Mouse (Mus musculus): ENCODE measurements around the gene Cdt1. TPM values are rescaled to one million over a fixed set of nuclear protein-coding genes. Genes with fewer than 3 reads are reported as not detected.

Gene Cdt1
- polyA plus RNA-seq, 1 experiment: 50.4 TPM

DNA sequence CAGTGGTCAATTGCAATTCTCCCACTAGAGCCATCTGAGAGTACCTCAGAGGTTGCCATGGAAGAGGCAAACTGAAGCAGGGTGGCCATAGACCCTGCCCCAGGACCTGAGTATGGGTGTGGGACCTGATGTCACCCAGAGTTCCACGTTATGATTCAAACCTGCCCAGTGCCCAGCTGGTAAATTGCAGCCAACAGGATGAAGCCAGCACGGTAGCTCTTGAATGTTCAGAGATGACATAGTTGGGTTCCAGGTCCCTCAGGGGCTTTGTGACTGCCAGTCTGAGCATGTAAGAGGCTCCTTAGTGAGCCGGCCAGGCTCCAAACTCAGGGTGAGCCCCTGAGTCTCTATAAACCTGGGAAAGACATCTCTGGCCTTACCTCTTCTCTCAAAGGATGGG lies 41.7 kb upstream of the Cdt1 start:
- 85% methylated on average over 3 of the region's 3 CpGs for WGBS
- no peak overlapping the region for H3K27ac ChIP-seq (ENCODE audit: insufficient read depth, low read length)
- no peaks in the 10 kb centered on the region for H3K36me3 ChIP-seq (ENCODE audit: control insufficient read depth, insufficient read depth, low read length)

DNA sequence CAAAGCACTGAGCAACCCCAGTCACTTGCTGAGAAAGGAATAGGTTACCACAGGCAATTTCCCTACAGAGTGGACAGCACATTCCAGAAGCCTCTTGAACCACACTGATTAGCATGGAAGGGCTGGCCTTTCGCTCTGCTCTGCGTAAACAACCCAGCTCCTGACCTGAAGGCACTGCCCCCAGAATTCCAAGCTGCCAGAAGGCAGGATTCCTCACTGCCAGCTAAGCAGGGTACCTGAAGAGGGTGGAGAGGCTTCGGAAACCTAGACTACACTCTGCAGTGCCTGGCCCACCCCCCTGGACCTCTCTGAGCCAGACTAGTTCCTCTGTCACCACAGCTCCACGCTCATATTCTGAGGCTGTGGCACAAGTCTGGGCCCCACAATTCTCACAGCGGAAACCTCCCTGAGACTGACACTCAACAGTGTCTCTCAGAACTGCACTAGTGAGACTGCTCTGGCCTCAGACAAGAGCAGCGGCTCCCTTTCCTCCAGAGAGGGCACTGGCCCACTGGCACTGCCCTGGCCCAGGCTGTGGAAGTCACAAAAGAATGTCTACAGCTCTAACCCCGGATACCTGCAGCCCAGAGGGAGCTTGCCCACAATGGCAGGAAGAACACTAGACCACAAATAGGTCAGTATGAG lies 41.2 kb upstream of the Cdt1 start:
- WGBS: 56% methylated on average over 7 of the region's 7 CpGs
- no peak overlapping the region for H3K4me3 ChIP-seq (ENCODE audit: extremely low read depth, insufficient read depth, insufficient read length)
- TF ChIP-seq CTCF (IDR thresholded peaks at IDR 0.05; ENCODE audit: extremely low read depth, insufficient read depth, insufficient read length, insufficient replicate concordance) (no peak), POLR2A (IDR thresholded peaks at IDR 0.05; ENCODE audit: low read depth, low read length) (no peak)
- H3K4me1 ChIP-seq (ENCODE audit: control insufficient read depth, insufficient read depth, insufficient read length): peaks cover 4% of the 10 kb centered on the region; the same call in 1 of the 2 replicates
- DNase-seq (ENCODE audit: low read depth in 1 of 2, low spot score in 2 of 2): no peak
- H3K27ac ChIP-seq (ENCODE audit: insufficient read depth, low read length): no peak overlapping the region; the same call in 1 of the 2 replicates
- H3K36me3 ChIP-seq (ENCODE audit: control insufficient read depth, insufficient read depth, low read length): no peaks in the 10 kb centered on the region
- H3K27me3 ChIP-seq (ENCODE audit: control insufficient read depth, insufficient read depth, low read length): no peaks in the 10 kb centered on the region

More for the DNA sequence above, 41.7 kb upstream of the Cdt1 start:
- TF ChIP-seq CTCF (IDR thresholded peaks at IDR 0.05; ENCODE audit: extremely low read depth, insufficient read depth, insufficient read length, insufficient replicate concordance): no peak
- no peak for TF ChIP-seq POLR2A (IDR thresholded peaks at IDR 0.05; ENCODE audit: low read depth, low read length)
- Histone ChIP-seq H3K27me3 (ENCODE audit: control insufficient read depth, insufficient read depth, low read length) (no peaks in the 10 kb centered on the region), H3K4me3 (ENCODE audit: extremely low read depth, insufficient read depth, insufficient read length) (no peak overlapping the region), H3K4me1 (ENCODE audit: control insufficient read depth, insufficient read depth, insufficient read length) (peaks cover 4% of the 10 kb centered on the region; the same call in 1 of the 2 replicates)
- no peak for DNase-seq (ENCODE audit: low read depth in 1 of 2, low spot score in 2 of 2)

DNA sequence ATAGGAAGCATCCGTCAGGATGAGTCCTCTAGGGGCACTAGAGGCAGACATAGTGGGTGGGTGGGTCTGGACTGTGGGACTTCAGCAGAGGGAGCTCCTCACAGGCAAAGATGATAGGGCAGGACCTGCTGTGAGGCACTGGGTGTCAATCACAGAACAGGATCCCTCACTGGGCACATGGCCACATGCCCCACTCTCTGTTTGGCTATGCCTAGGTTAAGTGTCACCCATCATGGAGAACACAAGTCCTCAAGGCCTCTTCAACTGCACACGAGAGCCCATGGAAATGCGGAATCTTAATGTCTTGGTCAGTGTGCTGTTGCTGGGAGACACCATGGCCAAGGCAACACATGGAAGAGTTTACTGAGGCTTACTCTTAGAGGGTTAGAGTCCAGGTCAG lies 39.9 kb upstream of the Cdt1 start:
- DNase-seq (ENCODE audit: low read depth in 1 of 2, low spot score in 2 of 2): no peak
- no peaks in the 10 kb centered on the region for H3K27me3 ChIP-seq (ENCODE audit: control insufficient read depth, insufficient read depth, low read length)
- H3K36me3 ChIP-seq (ENCODE audit: control insufficient read depth, insufficient read depth, low read length): no peaks in the 10 kb centered on the region
- 92% methylated on average over 3 of the region's 3 CpGs for WGBS
- H3K27ac ChIP-seq (ENCODE audit: insufficient read depth, low read length): no peak overlapping the region
- no peak for TF ChIP-seq CTCF (IDR thresholded peaks at IDR 0.05; ENCODE audit: extremely low read depth, insufficient read depth, insufficient read length, insufficient replicate concordance)
- TF ChIP-seq POLR2A (IDR thresholded peaks at IDR 0.05; ENCODE audit: low read depth, low read length): no peak
- H3K4me3 ChIP-seq (ENCODE audit: extremely low read depth, insufficient read depth, insufficient read length): no peak overlapping the region
- peaks cover 4% of the 10 kb centered on the region; the same call in 1 of the 2 replicates for H3K4me1 ChIP-seq (ENCODE audit: control insufficient read depth, insufficient read depth, insufficient read length)

DNA sequence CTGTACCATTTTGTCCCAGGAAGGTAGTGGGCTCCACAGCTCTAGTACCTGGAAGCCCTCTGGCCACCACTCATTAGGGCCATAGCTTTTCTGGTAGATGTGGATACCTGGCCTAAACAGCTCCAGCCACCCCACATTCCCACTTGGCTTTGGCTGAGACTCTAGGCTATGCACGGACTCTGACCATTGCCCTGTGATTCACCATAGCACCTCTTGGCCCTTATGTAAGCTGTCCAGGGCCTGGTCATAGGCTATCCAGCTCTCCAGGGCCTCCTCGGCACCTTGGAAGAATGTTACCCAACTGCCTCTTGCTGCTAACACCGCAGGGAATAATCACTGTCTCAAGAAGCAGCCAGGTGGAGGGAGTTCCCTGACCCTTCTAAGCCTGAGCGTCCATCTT lies 38.7 kb upstream of the Cdt1 start:
- Histone ChIP-seq H3K36me3 (ENCODE audit: control insufficient read depth, insufficient read depth, low read length) (no peaks in the 10 kb centered on the region), H3K27me3 (ENCODE audit: control insufficient read depth, insufficient read depth, low read length) (no peaks in the 10 kb centered on the region), H3K27ac (ENCODE audit: insufficient read depth, low read length) (no peak overlapping the region), H3K4me3 (ENCODE audit: extremely low read depth, insufficient read depth, insufficient read length) (no peak overlapping the region), H3K4me1 (ENCODE audit: control insufficient read depth, insufficient read depth, insufficient read length) (peaks cover 4% of the 10 kb centered on the region; the same call in 1 of the 2 replicates)
- no peak for TF ChIP-seq POLR2A (IDR thresholded peaks at IDR 0.05; ENCODE audit: low read depth, low read length)
- TF ChIP-seq CTCF (IDR thresholded peaks at IDR 0.05; ENCODE audit: extremely low read depth, insufficient read depth, insufficient read length, insufficient replicate concordance): no peak
- WGBS: 95% methylated on average over 4 of the region's 4 CpGs
- DNase-seq (ENCODE audit: low read depth in 1 of 2, low spot score in 2 of 2): no peak

DNA sequence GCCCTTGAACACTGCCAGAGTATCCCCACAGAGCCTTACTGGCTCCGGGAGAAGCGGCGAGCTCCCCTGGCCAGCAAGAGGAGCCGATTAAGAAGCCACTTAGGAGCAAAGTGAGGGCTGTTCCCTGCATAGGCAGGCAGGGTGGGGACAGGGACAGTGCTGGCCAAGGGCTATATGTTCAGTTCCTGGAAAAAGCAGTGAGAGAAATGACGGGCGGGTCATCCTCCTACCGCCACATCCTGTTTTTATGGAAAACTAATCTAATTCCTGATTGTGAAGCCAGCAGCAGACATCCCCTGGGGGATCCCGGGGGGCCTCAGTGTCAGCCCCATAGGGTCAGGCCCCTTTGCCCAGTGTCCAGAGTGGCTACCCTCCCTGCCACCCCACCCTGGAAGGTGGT lies 36.5 kb upstream of the Cdt1 start:
- DNase-seq (ENCODE audit: low read depth in 1 of 2, low spot score in 2 of 2): no peak
- WGBS: 88% methylated on average over 8 of the region's 8 CpGs
- no peaks in the 10 kb centered on the region for H3K36me3 ChIP-seq (ENCODE audit: control insufficient read depth, insufficient read depth, low read length)
- peaks cover 4% of the 10 kb centered on the region; the same call in 1 of the 2 replicates for H3K4me1 ChIP-seq (ENCODE audit: control insufficient read depth, insufficient read depth, insufficient read length)
- no peak overlapping the region for H3K27ac ChIP-seq (ENCODE audit: insufficient read depth, low read length)
- TF ChIP-seq CTCF (IDR thresholded peaks at IDR 0.05; ENCODE audit: extremely low read depth, insufficient read depth, insufficient read length, insufficient replicate concordance): no peak
- TF ChIP-seq POLR2A (IDR thresholded peaks at IDR 0.05; ENCODE audit: low read depth, low read length): no peak
- H3K4me3 ChIP-seq (ENCODE audit: extremely low read depth, insufficient read depth, insufficient read length): no peak overlapping the region
- H3K27me3 ChIP-seq (ENCODE audit: control insufficient read depth, insufficient read depth, low read length): no peaks in the 10 kb centered on the region

DNA sequence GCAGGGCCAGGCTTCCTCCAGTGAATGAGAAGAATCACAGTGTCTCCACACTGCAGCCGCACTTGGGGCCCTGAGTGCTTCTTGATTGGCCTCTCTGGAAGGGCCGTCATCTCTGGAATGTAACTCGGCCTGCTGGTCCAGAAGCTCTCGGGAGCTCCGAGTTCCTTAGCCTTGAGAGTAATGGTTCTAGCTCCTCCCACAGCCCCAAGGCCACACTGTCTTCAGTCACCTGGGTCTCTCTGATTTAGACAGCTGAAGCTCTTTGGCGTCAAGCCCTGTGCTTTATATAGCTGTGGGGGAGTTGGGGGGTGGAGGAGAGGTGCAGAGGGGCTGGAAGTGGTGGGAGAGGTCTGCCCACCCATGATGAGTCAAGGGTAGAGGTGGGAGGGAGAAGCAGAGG lies 30.8 kb upstream of the Cdt1 start:
- 76% methylated on average over 6 of the region's 6 CpGs for WGBS
- TF ChIP-seq CTCF (IDR thresholded peaks at IDR 0.05; ENCODE audit: extremely low read depth, insufficient read depth, insufficient read length, insufficient replicate concordance): no peak
- no peaks in the 10 kb centered on the region; the same call in 1 of the 2 replicates for H3K4me1 ChIP-seq (ENCODE audit: control insufficient read depth, insufficient read depth, insufficient read length)
- DNase-seq (ENCODE audit: low read depth in 1 of 2, low spot score in 2 of 2): no peak
- no peaks in the 10 kb centered on the region for H3K36me3 ChIP-seq (ENCODE audit: control insufficient read depth, insufficient read depth, low read length)
- H3K27me3 ChIP-seq (ENCODE audit: control insufficient read depth, insufficient read depth, low read length): no peaks in the 10 kb centered on the region
- no peak overlapping the region for H3K4me3 ChIP-seq (ENCODE audit: extremely low read depth, insufficient read depth, insufficient read length)
- H3K27ac ChIP-seq (ENCODE audit: insufficient read depth, low read length): no peak overlapping the region

DNA sequence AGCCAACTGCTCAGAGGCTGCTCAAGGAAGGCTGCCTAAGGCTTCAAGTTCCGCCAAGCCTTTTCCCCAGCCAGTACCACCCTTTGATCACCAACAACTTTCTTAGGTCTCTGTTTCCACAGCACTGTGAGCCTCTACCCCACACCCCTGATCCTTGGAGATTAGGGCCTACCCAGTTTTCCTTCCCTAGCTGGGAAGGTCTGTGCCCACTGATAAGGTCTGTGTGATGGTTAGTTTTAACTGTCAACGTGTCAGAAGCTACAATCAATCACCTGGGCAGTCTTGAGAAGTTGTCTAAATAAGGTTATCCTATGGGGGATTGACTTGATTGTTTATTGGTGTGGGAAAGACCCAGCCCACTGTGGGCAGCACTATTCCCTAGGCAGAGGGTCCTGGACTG lies 30.0 kb upstream of the Cdt1 start:
- Histone ChIP-seq H3K36me3 (ENCODE audit: control insufficient read depth, insufficient read depth, low read length) (no peaks in the 10 kb centered on the region), H3K4me1 (ENCODE audit: control insufficient read depth, insufficient read depth, insufficient read length) (no peaks in the 10 kb centered on the region), H3K27ac (ENCODE audit: insufficient read depth, low read length) (no peak overlapping the region), H3K27me3 (ENCODE audit: control insufficient read depth, insufficient read depth, low read length) (no peaks in the 10 kb centered on the region), H3K4me3 (ENCODE audit: extremely low read depth, insufficient read depth, insufficient read length) (no peak overlapping the region)
- TF ChIP-seq POLR2A (IDR thresholded peaks at IDR 0.05; ENCODE audit: low read depth, low read length) (no peak), CTCF (IDR thresholded peaks at IDR 0.05; ENCODE audit: extremely low read depth, insufficient read depth, insufficient read length, insufficient replicate concordance) (no peak)
- WGBS: 79% methylated on average over 2 of the region's 2 CpGs
- DNase-seq (ENCODE audit: low read depth in 1 of 2, low spot score in 2 of 2): no peak

Measured in spleen, adult 2 months (tissue).